Mouse (Mus musculus) liver, adult 2 months (tissue): ENCODE measurements around the gene Emc8. TPM values are rescaled to one million over a fixed set of nuclear protein-coding genes. Genes with fewer than 3 reads are reported as not detected.
"Not testable (repeated sequence)": the region's sequence is repeated elsewhere in the genome, so short reads cannot be mapped to it uniquely, and the experiment has no call there.

ENCODE experiments used
- DNase-seq: peaks from one replicate; pipeline ENCODE4 v3.0.0-alpha.2; 2011; ENCODE audit warnings: low read depth, low spot score; ENCODE audit errors: extremely low read depth
- H3K27ac ChIP-seq: fragments of 200-500 bp; replicated peaks from 2 replicates; pipeline ENCODE4 v1.5.1; 2012; ENCODE audit warnings: low read depth, mild to moderate bottlenecking, control low read depth, inconsistent platforms, low read length; ENCODE audit not compliant: insufficient read depth
- H3K27me3 ChIP-seq: fragments of 200-500 bp; 2 replicates; pipeline ENCODE4 v1.6.1; 2012; ENCODE audit warnings: mild to moderate bottlenecking, moderate library complexity, low read length, inconsistent platforms; ENCODE audit not compliant: control insufficient read depth, insufficient read depth
- H3K36me3 ChIP-seq: fragments of 200-500 bp; 2 replicates; pipeline ENCODE4 v1.6.1; 2012; ENCODE audit warnings: low read length, inconsistent platforms; ENCODE audit not compliant: control insufficient read depth, insufficient read depth
- H3K4me1 ChIP-seq: fragments of 200-500 bp; 2 replicates; pipeline ENCODE4 v1.6.1; 2011; ENCODE audit warnings: low read length; ENCODE audit not compliant: control insufficient read depth, insufficient read depth
- H3K4me3 ChIP-seq: fragments of 200-500 bp; 2 replicates; pipeline ENCODE4 v1.5.1; 2011; ENCODE audit warnings: low read depth, mild to moderate bottlenecking, control low read depth, low read length, moderate library complexity; ENCODE audit not compliant: insufficient read depth
- H3K79me2 ChIP-seq: fragments of 200-500 bp; 2 replicates; pipeline ENCODE4 v1.6.1; 2012; ENCODE audit warnings: inconsistent platforms, mild to moderate bottlenecking, low read length, moderate library complexity; ENCODE audit not compliant: control insufficient read depth, insufficient read depth
- H3K9ac ChIP-seq: fragments of 200-500 bp; 2 replicates; pipeline ENCODE4 v1.6.1; 2012; ENCODE audit warnings: low read depth, mild to moderate bottlenecking, control low read depth, inconsistent platforms, low read length
- CTCF ChIP-seq: fragments of 200-500 bp; IDR thresholded peaks from 2 replicates; pipeline ENCODE4 v1.5.1; 2011; ENCODE audit warnings: low read depth, low read length, control low read depth
- POLR2A ChIP-seq: fragments of 200-500 bp; IDR thresholded peaks from 2 replicates; pipeline ENCODE4 v1.6.1; 2011; ENCODE audit warnings: low read length, control low read depth; ENCODE audit not compliant: insufficient read depth; ENCODE audit errors: extremely low read depth
- WGBS: fragments of 180-500 bp; shearing (Covaris S2); methylation state at CpG from one replicate; pipeline ENCODE4 v1.1.7; 2018; 5-methylcytosine and 5-hydroxymethylcytosine counted together
- polyA plus RNA-seq: library from polyadenylated mRNA; depleted of rRNA; stranded (reverse); fragments of >200 nt; gene quantifications from 2 replicates; pipeline ENCODE4 v1.2.3, GENCODE M21; 2012
- total RNA-seq: library from RNA; depleted of rRNA; stranded (reverse); fragments of >200 nt; gene quantifications from 2 replicates; pipeline ENCODE4 v1.2.3, GENCODE M21; 2014

Emc8 gene
- total and polyA plus RNA-seq, 2 experiments: 6.7 to 47.8 TPM

DNA sequence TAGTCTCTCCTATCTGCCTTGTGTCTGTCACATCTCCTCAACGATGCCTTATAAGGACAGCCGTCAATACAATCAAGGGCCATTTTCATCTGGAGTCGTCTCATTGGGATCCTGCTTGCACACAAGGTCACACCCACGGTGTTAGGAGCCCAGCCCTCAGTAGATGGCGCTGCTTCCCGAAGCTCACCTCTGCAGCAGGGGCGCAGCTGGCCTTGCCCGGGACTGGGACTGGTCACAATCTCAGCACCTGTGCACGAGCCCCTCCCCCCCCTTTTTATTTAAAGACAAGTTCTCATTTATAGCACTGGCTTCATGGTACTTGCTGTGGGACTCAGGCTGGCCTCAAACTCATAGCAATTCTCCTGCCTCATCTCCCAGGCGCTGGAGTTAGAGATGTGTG, 15.2 kb upstream of the Emc8 start:
- no peaks in the 10 kb centered on the region for H3K27me3 ChIP-seq
- H3K9ac ChIP-seq: no peak overlapping the region
- no peaks in the 10 kb centered on the region for H3K79me2 ChIP-seq
- H3K36me3 ChIP-seq: no peaks in the 10 kb centered on the region
- peak; percentile 38 for DNase-seq
- H3K4me1 ChIP-seq: no peaks in the 10 kb centered on the region
- 18% methylated on average over 10 of the region's 10 CpGs for WGBS
- TF ChIP-seq POLR2A: no peak
- peak; percentile 94 for TF ChIP-seq CTCF
- no peak overlapping the region for H3K27ac ChIP-seq
- H3K4me3 ChIP-seq: no peak overlapping the region

DNA sequence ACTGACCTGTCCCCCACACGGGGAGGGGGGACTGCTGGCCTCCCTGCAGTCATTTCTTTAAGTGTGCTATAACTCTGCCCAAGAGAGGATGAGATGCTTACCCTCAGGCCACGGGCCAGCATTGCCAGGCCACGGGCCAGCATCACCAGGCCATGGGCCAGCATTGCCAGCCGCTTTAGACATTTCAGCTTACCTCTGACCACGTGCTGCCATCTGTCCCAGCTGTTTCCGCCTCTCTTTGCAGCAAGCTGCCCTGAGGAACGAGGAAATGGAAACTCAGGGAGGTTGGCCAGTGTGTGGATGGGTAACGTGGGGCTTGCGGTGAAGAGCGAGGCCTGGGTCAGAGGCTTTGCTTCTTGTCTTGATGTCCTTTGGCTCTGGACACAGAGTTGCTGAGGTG, 12.7 kb upstream of the Emc8 start:
- H3K36me3 ChIP-seq: no peaks in the 10 kb centered on the region
- DNase-seq: no peak
- H3K4me1 ChIP-seq: no peaks in the 10 kb centered on the region
- no peak overlapping the region for H3K9ac ChIP-seq
- WGBS: 75% methylated on average over 10 of the region's 10 CpGs
- no peak overlapping the region for H3K27ac ChIP-seq
- H3K27me3 ChIP-seq: no peaks in the 10 kb centered on the region
- H3K4me3 ChIP-seq: no peak overlapping the region
- H3K79me2 ChIP-seq: no peaks in the 10 kb centered on the region
- TF ChIP-seq POLR2A (no peak), CTCF (no peak)

DNA sequence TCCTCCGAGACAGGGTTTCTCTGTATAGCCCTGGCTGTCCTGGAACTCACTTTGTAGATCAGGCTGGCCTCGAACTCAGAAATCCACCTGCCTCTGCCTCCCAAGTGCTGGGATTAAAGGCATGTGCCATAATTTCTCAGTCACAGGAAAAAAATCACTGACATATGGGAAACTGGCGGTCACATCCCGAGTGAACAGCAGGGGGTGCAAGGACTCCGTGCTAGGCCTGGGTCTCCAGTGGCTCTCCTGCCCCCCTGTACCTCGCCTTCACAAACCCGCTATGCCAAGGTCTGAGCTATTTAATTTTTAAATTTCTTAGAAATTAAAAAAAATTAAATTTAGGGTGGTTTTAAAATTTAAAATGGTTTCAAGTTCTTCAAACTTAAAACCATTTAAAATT, 12.0 kb upstream of the Emc8 start:
- peak; percentile 76 for TF ChIP-seq CTCF
- not testable (repeated sequence) for H3K9ac ChIP-seq, DNase-seq, H3K27ac ChIP-seq, H3K36me3 ChIP-seq, H3K4me3 ChIP-seq, H3K4me1 ChIP-seq, H3K79me2 ChIP-seq, H3K27me3 ChIP-seq
- WGBS: 60% methylated on average over 7 of the region's 7 CpGs

DNA sequence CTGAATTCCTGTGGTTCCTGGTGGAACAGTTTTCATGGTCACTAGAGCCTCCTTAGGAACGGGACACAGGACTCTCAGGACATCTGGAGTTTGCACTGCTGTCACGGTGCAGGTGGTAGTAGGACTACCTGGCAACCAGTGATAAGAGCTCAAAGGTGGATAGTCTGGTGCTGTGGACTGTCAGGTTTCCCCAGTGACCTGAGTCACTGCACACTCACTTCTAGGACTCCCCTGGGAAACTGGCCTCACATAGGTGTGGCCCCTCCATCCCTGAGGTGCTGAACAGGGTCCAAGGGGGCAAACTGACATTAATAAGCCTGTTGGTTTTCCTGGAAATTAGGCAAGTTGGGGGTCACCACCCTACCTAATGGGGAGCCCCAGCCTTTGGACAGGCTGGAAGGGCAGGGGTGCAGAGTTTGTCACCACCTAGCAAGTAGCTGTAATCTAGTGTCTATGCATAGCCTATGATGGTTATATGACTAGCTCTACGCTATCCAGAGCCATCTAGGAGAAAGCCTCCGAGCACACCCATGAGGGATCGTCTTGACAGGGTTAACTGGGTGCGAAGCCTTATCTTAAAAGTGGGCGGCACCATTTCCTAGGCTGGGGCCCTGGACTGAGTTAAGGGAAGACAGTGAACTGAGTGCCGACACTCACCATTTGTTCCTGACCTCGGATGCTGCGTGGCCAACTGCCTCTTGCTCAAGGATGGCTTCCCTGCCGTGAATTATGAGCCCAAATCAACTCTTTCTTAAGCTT, 11.4 kb upstream of the Emc8 start:
- no peak overlapping the region for H3K27ac ChIP-seq
- H3K79me2 ChIP-seq: no peaks in the 10 kb centered on the region
- no peaks in the 10 kb centered on the region for H3K27me3 ChIP-seq
- no peak overlapping the region for H3K4me3 ChIP-seq
- H3K36me3 ChIP-seq: no peaks in the 10 kb centered on the region
- H3K4me1 ChIP-seq: no peaks in the 10 kb centered on the region
- no peak for TF ChIP-seq CTCF
- TF ChIP-seq POLR2A: no peak
- H3K9ac ChIP-seq: no peak overlapping the region
- no peak for DNase-seq
- WGBS: 50% methylated on average over 11 of the region's 11 CpGs

DNA sequence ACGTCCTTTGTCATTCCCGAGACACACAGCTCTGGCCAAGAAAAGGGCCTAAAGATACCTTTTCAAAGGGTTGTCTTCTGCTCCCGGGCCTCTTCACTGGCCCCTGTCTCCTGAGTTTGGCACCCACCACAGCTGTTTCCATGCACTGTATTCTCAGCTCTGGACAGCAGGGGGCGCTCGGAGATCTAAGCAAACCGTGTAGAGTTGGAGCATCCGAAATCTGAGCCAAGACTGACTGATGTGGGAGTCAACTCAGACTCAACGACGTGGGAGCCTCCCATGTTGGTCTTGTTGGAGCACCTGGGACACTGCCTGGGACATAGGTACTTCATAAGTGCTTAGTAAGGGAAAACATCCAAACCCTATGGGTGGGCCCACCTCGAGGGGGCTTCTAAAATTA, 10.1 kb upstream of the Emc8 start:
- H3K27ac ChIP-seq: no peak overlapping the region
- no peaks in the 10 kb centered on the region for H3K27me3 ChIP-seq
- no peaks in the 10 kb centered on the region for H3K4me1 ChIP-seq
- H3K36me3 ChIP-seq: peaks cover 4% of the 10 kb centered on the region; the same call in 1 of the 2 replicates
- no peak for TF ChIP-seq POLR2A
- TF ChIP-seq CTCF: peak; percentile 86
- WGBS: 14% methylated on average over 10 of the region's 10 CpGs
- no peaks in the 10 kb centered on the region for H3K79me2 ChIP-seq
- H3K4me3 ChIP-seq: no peak overlapping the region
- peak; percentile 39 for DNase-seq
- H3K9ac ChIP-seq: no peak overlapping the region

DNA sequence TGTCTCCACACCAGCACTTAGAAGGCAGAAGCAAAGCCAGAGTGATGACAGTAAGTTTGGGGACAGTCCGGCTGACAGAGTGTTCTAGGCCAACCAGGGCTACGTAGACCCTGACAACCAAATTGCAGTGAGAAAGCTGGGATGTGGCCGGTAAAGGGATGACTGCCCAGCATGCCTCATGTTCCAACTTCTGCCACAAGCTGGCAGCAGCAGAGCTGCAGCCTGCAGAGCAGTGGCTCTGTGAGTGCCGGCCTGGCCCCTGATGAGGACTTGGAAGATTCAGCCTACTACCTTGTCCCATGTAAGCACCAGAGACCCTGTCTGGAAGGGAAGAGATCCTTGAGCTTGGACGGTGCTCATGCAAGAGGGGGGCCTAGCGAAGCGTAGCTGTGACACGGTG, 7.3 kb upstream of the Emc8 start:
- H3K36me3 ChIP-seq: peaks cover 15% of the 10 kb centered on the region; the same call in 1 of the 2 replicates
- no peaks in the 10 kb centered on the region for H3K27me3 ChIP-seq
- no peaks in the 10 kb centered on the region for H3K4me1 ChIP-seq
- 88% methylated on average over 8 of the region's 8 CpGs for WGBS
- H3K27ac ChIP-seq: no peak overlapping the region
- TF ChIP-seq CTCF (no peak), POLR2A (no peak)
- H3K79me2 ChIP-seq: no peaks in the 10 kb centered on the region
- no peak overlapping the region for H3K4me3 ChIP-seq
- no peak overlapping the region for H3K9ac ChIP-seq
- DNase-seq: no peak
